Mouse (Mus musculus) forebrain, embryonic 11.5 days (tissue): ENCODE measurements around the gene Snrpd2. TPM values are rescaled to one million over a fixed set of nuclear protein-coding genes. Genes with fewer than 3 reads are reported as not detected.

ENCODE experiments used
- ATAC-seq: fragments of 200-750 bp; cut with Nextera tagmentation; replicated peaks from 2 replicates; pipeline ENCODE4 v1.8.0; 2017; ENCODE audit warnings: moderate TSS enrichment; ENCODE audit not compliant: low FRiP score
- DNase-seq: peaks from one replicate; pipeline ENCODE4 v3.0.0-alpha.2; 2017; ENCODE audit warnings: low spot score
- H3K27ac ChIP-seq: fragments of 300-500 bp; sonication (generic); 2 replicates; pipeline ENCODE4 v1.5.1; 2014; ENCODE audit warnings: low read depth, low read length
- H3K27me3 ChIP-seq: fragments of 300-500 bp; sonication (generic); 2 replicates; pipeline ENCODE4 v1.6.1; 2014; ENCODE audit warnings: mild to moderate bottlenecking, low read length, mixed read lengths; ENCODE audit not compliant: control insufficient read depth, insufficient read depth
- H3K36me3 ChIP-seq: fragments of 300-500 bp; sonication (generic); 2 replicates; pipeline ENCODE4 v1.6.1; 2014; ENCODE audit warnings: mild to moderate bottlenecking, low read length, moderate library complexity, mixed read lengths; ENCODE audit not compliant: control insufficient read depth, insufficient read depth
- H3K4me1 ChIP-seq: fragments of 300-500 bp; sonication (generic); replicated peaks from 2 replicates; pipeline ENCODE4 v1.6.1; 2014; ENCODE audit warnings: low read length, mixed read lengths; ENCODE audit not compliant: control insufficient read depth, insufficient read depth
- H3K4me2 ChIP-seq: fragments of 300-500 bp; sonication (generic); 2 replicates; pipeline ENCODE4 v1.6.1; 2014; ENCODE audit warnings: low read depth, mild to moderate bottlenecking, low read length, moderate library complexity, mixed read lengths; ENCODE audit not compliant: severe bottlenecking
- H3K4me3 ChIP-seq: fragments of 300-500 bp; sonication (generic); 2 replicates; pipeline ENCODE4 v1.5.1; 2014; ENCODE audit warnings: low read depth, low read length
- H3K9ac ChIP-seq: fragments of 300-500 bp; sonication (generic); 2 replicates; pipeline ENCODE4 v1.6.1; 2014; ENCODE audit warnings: low read length
- H3K9me3 ChIP-seq: fragments of 300-500 bp; sonication (generic); 2 replicates; pipeline ENCODE4 v1.6.1; 2016; ENCODE audit warnings: low read length, mixed read lengths; ENCODE audit not compliant: control insufficient read depth
- WGBS: fragments of 180-500 bp; shearing (Covaris S2); extraction: QIAGEN DNeasy Blood & Tissue Kit; methylation state at CpG from one replicate; pipeline ENCODE4 v1.1.7; 2014; 5-methylcytosine and 5-hydroxymethylcytosine counted together
- polyA plus RNA-seq: library from polyadenylated mRNA; unstranded; fragments of >200 nt; fragmentation: Nextera tagmentation; extraction: Ambion mirVana; gene quantifications from 2 replicates; pipeline ENCODE4 v1.2.1, GENCODE M21; 2014

Gene Snrpd2
- polyA plus RNA-seq, 1 experiment from 2014 or later: 154 TPM

- no peak overlapping the region for H3K9ac ChIP-seq
- H3K4me1 ChIP-seq: peaks cover 8% of the 10 kb centered on the region; the same call in 1 of the 2 replicates
- 59% methylated on average over 13 of the region's 13 CpGs for WGBS
- no peak overlapping the region for H3K4me3 ChIP-seq
- no peak overlapping the region for H3K4me2 ChIP-seq
- ATAC-seq (no peak), DNase-seq (no peak)
- H3K36me3 ChIP-seq: no peaks in the 10 kb centered on the region; the same call in 1 of the 2 replicates
- no peaks in the 10 kb centered on the region for H3K9me3 ChIP-seq
- no peak overlapping the region for H3K27ac ChIP-seq
- peaks cover 13% of the 10 kb centered on the region for H3K27me3 ChIP-seq
Observed at GRCm38 (mm10) chr7:19155825-19156475, 6.4 kb downstream of the Snrpd2 start.

GRCm38 (mm10) chr7:19157160-19157800 lies 7.8 kb downstream of the Snrpd2 start:
- peak; percentile 72 for ATAC-seq

GRCm38 (mm10) chr7:19158601-19159000 lies 9.1 kb downstream of the Snrpd2 start:
- Histone ChIP-seq H3K9me3 (no peaks in the 10 kb centered on the region), H3K4me2 (no peak overlapping the region), H3K36me3 (no peaks in the 10 kb centered on the region; the same call in 1 of the 2 replicates), H3K27ac (no peak overlapping the region), H3K27me3 (peaks cover 13% of the 10 kb centered on the region), H3K4me3 (no peak overlapping the region), H3K4me1 (peaks cover 8% of the 10 kb centered on the region; the same call in 1 of the 2 replicates), H3K9ac (no peak overlapping the region)
- ATAC-seq (no peak), DNase-seq (no peak)
- WGBS: 77% methylated on average over 11 of the region's 11 CpGs

More at GRCm38 (mm10) chr7:19157160-19157800, 7.8 kb downstream of the Snrpd2 start:
- peak overlapping the region; percentile 10; the same call in 1 of the 2 replicates for H3K9ac ChIP-seq
- peak overlapping the region; percentile 32 for H3K4me2 ChIP-seq
- H3K36me3 ChIP-seq: no peaks in the 10 kb centered on the region; the same call in 1 of the 2 replicates
- WGBS: 5% methylated on average over 30 of the region's 30 CpGs
- no peaks in the 10 kb centered on the region for H3K9me3 ChIP-seq
- peaks cover 8% of the 10 kb centered on the region; the same call in 1 of the 2 replicates for H3K4me1 ChIP-seq
- DNase-seq: peak; percentile 97
- H3K4me3 ChIP-seq: no peak overlapping the region
- no peak overlapping the region; the same call in 1 of the 2 replicates for H3K27ac ChIP-seq
- peaks cover 13% of the 10 kb centered on the region for H3K27me3 ChIP-seq

- H3K36me3 ChIP-seq: no peaks in the 10 kb centered on the region
- no peak overlapping the region for H3K4me3 ChIP-seq
- H3K27me3 ChIP-seq: peaks cover 16% of the 10 kb centered on the region
- no peak overlapping the region for H3K9ac ChIP-seq
- no peaks in the 10 kb centered on the region for H3K9me3 ChIP-seq
- H3K4me1 ChIP-seq: peaks cover 8% of the 10 kb centered on the region; the same call in 1 of the 2 replicates
- no peak overlapping the region for H3K27ac ChIP-seq
- ATAC-seq (no peak), DNase-seq (no peak)
- WGBS: 13% methylated on average over 18 of the region's 18 CpGs
- 0 out of 2 replicates have a peak overlapping the region, but pooled peaks have one; percentile 64 for H3K4me2 ChIP-seq
Observed at GRCm38 (mm10) chr7:19159411-19159810, 9.9 kb downstream of the Snrpd2 start.

GRCm38 (mm10) chr7:19160115-19160514 lies 10.6 kb downstream of the Snrpd2 start:
- Histone ChIP-seq H3K27me3 (peaks cover 20% of the 10 kb centered on the region), H3K27ac (no peak overlapping the region), H3K9ac (peak overlapping the region; percentile 39), H3K4me1 (peaks cover 8% of the 10 kb centered on the region; the same call in 1 of the 2 replicates), H3K9me3 (no peaks in the 10 kb centered on the region), H3K4me3 (peak overlapping the region; percentile 30), H3K36me3 (no peaks in the 10 kb centered on the region), H3K4me2 (peak overlapping the region; percentile 64)
- 2% methylated on average over 20 of the region's 20 CpGs for WGBS
- ATAC-seq (no peak), DNase-seq (peak; percentile 83)

GRCm38 (mm10) chr7:19162928-19163327 lies 13.4 kb downstream of the Snrpd2 start:
- Histone ChIP-seq H3K4me2 (no peak overlapping the region), H3K9me3 (no peaks in the 10 kb centered on the region; the same call in 1 of the 2 replicates), H3K4me1 (peaks cover 6% of the 10 kb centered on the region; the same call in 1 of the 2 replicates), H3K4me3 (no peak overlapping the region), H3K36me3 (no peaks in the 10 kb centered on the region), H3K27ac (no peak overlapping the region), H3K9ac (no peak overlapping the region), H3K27me3 (peaks cover 22% of the 10 kb centered on the region)
- DNase-seq (no peak), ATAC-seq (no peak)
- 84% methylated on average over 7 of the region's 7 CpGs for WGBS

- Histone ChIP-seq H3K4me1 (peaks cover 6% of the 10 kb centered on the region; the same call in 1 of the 2 replicates), H3K9ac (no peak overlapping the region), H3K4me2 (no peak overlapping the region), H3K9me3 (no peaks in the 10 kb centered on the region; the same call in 1 of the 2 replicates), H3K27ac (no peak overlapping the region), H3K4me3 (no peak overlapping the region), H3K36me3 (no peaks in the 10 kb centered on the region), H3K27me3 (peaks cover 20% of the 10 kb centered on the region)
- 28% methylated on average over 12 of the region's 12 CpGs for WGBS
- ATAC-seq (no peak), DNase-seq (no peak)
Observed at GRCm38 (mm10) chr7:19163752-19164151, 14.2 kb downstream of the Snrpd2 start.

GRCm38 (mm10) chr7:19164189-19164588 lies 14.7 kb downstream of the Snrpd2 start:
- H3K9me3 ChIP-seq: no peaks in the 10 kb centered on the region; the same call in 1 of the 2 replicates
- WGBS: 2% methylated on average over 6 of the region's 6 CpGs
- peaks cover 17% of the 10 kb centered on the region for H3K27me3 ChIP-seq
- no peak overlapping the region for H3K9ac ChIP-seq
- H3K36me3 ChIP-seq: no peaks in the 10 kb centered on the region
- H3K4me2 ChIP-seq: no peak overlapping the region
- ATAC-seq: peak; percentile 36; the same call in 1 of the 2 replicates
- DNase-seq: peak; percentile 65
- H3K27ac ChIP-seq: no peak overlapping the region
- H3K4me3 ChIP-seq: no peak overlapping the region
- H3K4me1 ChIP-seq: peaks cover 6% of the 10 kb centered on the region; the same call in 1 of the 2 replicates
